Mouse (Mus musculus) CH12.LX (cell line): ENCODE measurements around the gene Unc80. TPM values are rescaled to one million over a fixed set of nuclear protein-coding genes. Genes with fewer than 3 reads are reported as not detected.

Source experiments
- DNase-seq: peaks from one replicate; pipeline ENCODE4 v3.0.0-alpha.2; 2013; ENCODE audit errors: extremely low read depth
- H3K27ac ChIP-seq: 2 replicates; pipeline ENCODE4 v1.5.1; 2012; ENCODE audit warnings: low read depth, mild to moderate bottlenecking, control low read depth, moderate library complexity; ENCODE audit not compliant: insufficient read depth
- H3K27me3 ChIP-seq: replicated peaks from 2 replicates; pipeline ENCODE3; 2012; ENCODE audit warnings: inconsistent platforms
- H3K36me3 ChIP-seq, 2 experiments: replicated peaks in 1 of 2; 2 replicates each; pipeline versions ENCODE3 to v1.6.1; 2012; ENCODE audit warnings: inconsistent platforms in 1 of 2, low read length in 1 of 2, mild to moderate bottlenecking in 1 of 2, mixed read lengths in 1 of 2, moderate library complexity in 1 of 2; ENCODE audit not compliant: control insufficient read depth in 1 of 2, insufficient read depth in 1 of 2
- H3K4me1 ChIP-seq, 2 experiments: 2 replicates each; pipeline ENCODE4 v1.6.1; 2012; ENCODE audit warnings: inconsistent platforms in 1 of 2, moderate library complexity in 1 of 2; ENCODE audit not compliant: insufficient read depth in 2 of 2, control insufficient read depth in 1 of 2
- H3K4me2 ChIP-seq: 2 replicates; pipeline ENCODE4 v1.6.1; 2012; ENCODE audit warnings: low read depth, mild to moderate bottlenecking, control low read depth; ENCODE audit not compliant: poor library complexity, insufficient read depth, severe bottlenecking
- H3K4me3 ChIP-seq, 3 experiments: fragments of 150-350 bp in 1 of 3; sonication (generic) in 1 of 3; replicated peaks in 1 of 3; 2 replicates each; pipeline versions ENCODE3 to v1.5.1; 2011 to 2012; ENCODE audit warnings: low read depth in 2 of 3, low read length in 2 of 3, mild to moderate bottlenecking in 2 of 3, moderate library complexity in 2 of 3, control low read depth in 1 of 3, improper control_type of control experiment in 1 of 3, inconsistent platforms in 1 of 3, mixed read lengths in 1 of 3; ENCODE audit not compliant: poor library complexity in 1 of 3
- H3K79me2 ChIP-seq: replicated peaks from 2 replicates; pipeline ENCODE4 v1.6.1; 2012; ENCODE audit warnings: mild to moderate bottlenecking, moderate library complexity; ENCODE audit not compliant: control insufficient read depth, poor library complexity, insufficient read depth, severe bottlenecking; ENCODE audit errors: extremely low read depth
- H3K9ac ChIP-seq: 2 replicates; pipeline ENCODE4 v1.6.1; 2012; ENCODE audit warnings: low read depth, mild to moderate bottlenecking, control low read depth, moderate library complexity; ENCODE audit not compliant: insufficient read depth
- H3K9me3 ChIP-seq: replicated peaks from 2 replicates; pipeline ENCODE3; 2012; ENCODE audit warnings: low read length, inconsistent platforms, mixed read lengths
- CHD2 ChIP-seq: IDR thresholded peaks from 2 replicates; pipeline ENCODE4 v1.6.1; 2011; ENCODE audit warnings: low read length, improper control_type of control experiment
- MYC ChIP-seq: IDR thresholded peaks from 2 replicates; pipeline ENCODE4 v1.6.1; 2011; ENCODE audit warnings: low read depth, mild to moderate bottlenecking, improper control_type of control experiment, low read length
- SIN3A ChIP-seq: IDR thresholded peaks from 2 replicates; pipeline ENCODE4 v1.6.1; 2012; ENCODE audit warnings: low read length, improper control_type of control experiment, inconsistent platforms
- SMC3 ChIP-seq: IDR thresholded peaks from 2 replicates; pipeline ENCODE4 v1.6.1; 2011; ENCODE audit warnings: low read depth, low read length, improper control_type of control experiment
- dilution Hi-C: fragments of 300-500 bp; cut with MboI; formaldehyde crosslinking; loops from 2 replicates; pipeline ENCODE4 v1.14.3; 2020; ENCODE audit warnings: low sequenced_read_pairs; ENCODE audit not compliant: extremely low pct_unique_long_range_greater_than_20kb, extremely low pct_ligation_motif_present
- in situ Hi-C: fragments of 300-500 bp; cut with MboI; formaldehyde crosslinking; loops from 3 replicates; pipeline ENCODE4 v1.14.3; 2019; ENCODE audit warnings: low sequenced_read_pairs, low pct_ligation_motif_present, low pct_unique_long_range_greater_than_20kb, mixed read lengths
- polyA plus RNA-seq: library from polyadenylated mRNA; unstranded; fragments of >175 nt; gene quantifications from 2 replicates; pipeline ENCODE4 v1.2.1, GENCODE M21; 2012; ENCODE audit warnings: low read depth; ENCODE audit not compliant: insufficient read length
- total RNA-seq, 2 experiments: library from RNA; depleted of rRNA; stranded (reverse); fragments of 300-350 nt in 1 of 2; fragments of >200 nt in 1 of 2; gene quantifications; 2 replicates each; pipeline ENCODE4 v1.2.3; 2012 to 2014

Unc80 gene
- total and polyA plus RNA-seq, 3 experiments, result 0.04 to 0.11 (median 0.04) TPM

DNA sequence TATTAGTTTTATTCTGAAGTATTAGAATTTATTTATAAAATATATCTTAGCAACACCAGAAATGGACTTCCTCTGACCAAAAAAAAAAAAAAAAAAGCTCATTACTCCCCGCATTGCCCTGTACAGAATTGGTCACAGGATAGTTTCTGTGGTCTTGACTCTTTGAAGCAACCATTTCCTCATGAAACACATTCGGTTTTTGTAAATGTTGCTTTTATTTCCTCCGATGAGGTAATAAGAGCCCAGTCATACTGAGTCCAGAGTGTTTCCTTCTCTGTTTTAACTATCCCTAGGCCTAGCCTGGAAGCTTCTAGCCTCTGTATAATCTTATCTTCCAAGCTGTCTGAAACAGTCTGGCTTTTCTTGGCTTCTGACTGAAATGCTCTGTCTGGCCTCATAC lies 244.7 kb downstream of the Unc80 start:
- Histone ChIP-seq H3K27me3 (no peaks in the 10 kb centered on the region), H3K27ac (no peak overlapping the region), H3K9ac (no peak overlapping the region), H3K4me3 (no peak overlapping the region), H3K4me1 (no peaks in the 10 kb centered on the region), H3K79me2 (peaks cover 7% of the 10 kb centered on the region), H3K4me2 (no peak overlapping the region), H3K9me3 (no peaks in the 10 kb centered on the region), H3K36me3 (peaks cover 45 to 67% of the 10 kb centered on the region in 2 experiments)
- TF ChIP-seq MYC (no peak), SMC3 (no peak), SIN3A (no peak)
- in situ Hi-C loops (no loop called here), dilution Hi-C loops (no loop called here)
- DNase-seq, result no peak

DNA sequence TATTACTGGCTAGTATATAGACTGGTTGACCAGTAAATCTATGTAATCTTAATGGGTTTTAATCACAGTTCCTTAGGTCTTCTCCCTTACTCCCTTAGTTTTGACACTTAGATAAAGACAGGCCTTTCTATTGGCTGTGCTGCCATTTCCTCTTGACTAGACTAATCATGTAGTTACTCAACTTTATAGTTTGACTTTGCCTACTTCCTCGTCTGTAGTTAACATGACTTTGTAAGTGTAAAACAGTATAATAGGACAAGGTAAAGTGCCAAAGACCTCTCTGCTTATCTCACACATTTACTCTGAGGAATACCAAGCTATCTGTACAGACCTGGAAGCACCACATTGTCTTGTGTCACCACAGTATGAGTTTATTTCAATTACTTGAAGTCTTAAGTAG lies 262.4 kb downstream of the Unc80 start:
- in situ Hi-C loops, result no loop called here
- dilution Hi-C loops, result no loop called here
- no peak for DNase-seq
- no peaks in the 10 kb centered on the region for H3K9me3 ChIP-seq
- H3K4me1 ChIP-seq, result no peaks in the 10 kb centered on the region
- H3K79me2 ChIP-seq, result no peaks in the 10 kb centered on the region
- TF ChIP-seq CHD2, result no peak
- no peak overlapping the region for H3K27ac ChIP-seq
- no peak overlapping the region for H3K4me2 ChIP-seq
- no peaks in the 10 kb centered on the region for H3K27me3 ChIP-seq
- no peak overlapping the region for H3K4me3 ChIP-seq
- peaks cover 2 to 27% of the 10 kb centered on the region in 2 experiments for H3K36me3 ChIP-seq
- no peak overlapping the region for H3K9ac ChIP-seq

Other genes with a start within 250 kb of the Unc80 start
- gene Rpe, start 232.5 kb downstream of the Unc80 start, total RNA-seq (2012; rRNA removed), result 40.0 and 50.0 TPM in 2 replicates
- gene Rpe, start 232.5 kb downstream of the Unc80 start, total RNA-seq (2014; rRNA removed), result 67.5 and 82.1 TPM in 2 replicates
- 48.6 and 62.4 TPM in 2 replicates for gene Rpe, start 232.5 kb downstream of the Unc80 start, polyA plus RNA-seq